Mouse (Mus musculus): ENCODE results near the gene Laptm4a. TPM values are rescaled to one million over a fixed set of nuclear protein-coding genes. Genes with fewer than 3 reads are reported as not detected.

The Laptm4a gene
- polyA plus RNA-seq (2021; fragmentation: Nextera tagmentation) = 114 and 136 TPM in 2 replicates
- long read RNA-seq, experiment 1, transcript Laptm4a-201 (7 exons, 1,773 nt) = major isoform, 298 of 333 reads
- long read RNA-seq, experiment 1, partial matches to known transcripts = 1 of 333 reads
- long read RNA-seq, experiment 1, other reads (novel, unspliced or antisense) = 34 of 333 reads
- long read RNA-seq, experiment 2, transcript Laptm4a-201 (7 exons, 1,773 nt) = major isoform, 93 of 117 reads
- long read RNA-seq, experiment 2, partial matches to known transcripts = 19 of 117 reads
- long read RNA-seq, experiment 2, other reads (novel, unspliced or antisense) = 5 of 117 reads

DNA sequence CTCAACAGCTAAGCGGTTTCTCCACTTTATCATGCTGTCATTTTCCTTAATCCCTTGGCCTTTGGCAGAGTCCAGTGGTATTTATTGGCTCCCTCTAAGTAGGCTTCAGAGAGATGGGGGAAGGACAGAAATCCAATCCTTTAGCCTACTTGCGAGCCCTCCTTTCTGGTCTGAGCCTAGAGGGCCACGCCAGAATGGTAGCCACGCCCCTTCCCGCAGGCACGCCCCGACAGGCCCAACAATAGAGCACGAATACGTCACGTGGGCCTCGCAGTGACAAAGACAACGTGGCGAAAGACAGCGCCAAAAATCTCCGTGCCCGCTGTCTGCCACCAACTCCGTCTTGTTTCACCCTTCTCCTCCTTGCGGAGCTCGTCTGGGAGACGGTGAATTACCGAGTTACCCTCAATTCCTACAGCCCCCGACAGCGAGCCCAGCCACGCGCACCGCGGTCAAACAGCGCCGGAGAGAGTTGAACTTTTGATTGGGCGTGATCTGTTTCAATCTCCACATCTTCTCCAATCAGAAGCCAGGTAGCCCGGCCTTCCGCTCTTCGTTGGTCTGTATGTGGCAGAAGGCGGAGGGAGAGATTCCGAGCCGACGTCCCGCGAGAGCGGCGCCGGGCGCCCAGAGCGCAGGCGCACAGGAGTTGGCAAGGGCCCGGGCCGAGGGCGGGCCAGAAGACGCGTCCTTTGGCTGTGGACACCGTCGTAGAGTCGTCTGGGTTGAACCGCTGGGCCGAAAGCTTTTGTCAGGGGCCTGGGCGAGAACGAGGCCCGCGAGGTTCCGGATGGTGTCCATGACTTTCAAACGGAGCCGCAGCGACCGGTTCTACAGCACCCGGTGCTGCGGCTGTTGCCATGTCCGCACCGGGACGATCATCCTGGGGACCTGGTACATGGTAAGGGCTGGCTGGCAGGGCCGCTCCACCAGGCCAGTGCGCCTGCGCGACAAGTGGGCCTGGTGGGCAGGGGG, at the start of gene Laptm4a:
TSS of gene Laptm4a (plus strand) at position 271 of the 975 bp plus-strand sequence.

DNA sequence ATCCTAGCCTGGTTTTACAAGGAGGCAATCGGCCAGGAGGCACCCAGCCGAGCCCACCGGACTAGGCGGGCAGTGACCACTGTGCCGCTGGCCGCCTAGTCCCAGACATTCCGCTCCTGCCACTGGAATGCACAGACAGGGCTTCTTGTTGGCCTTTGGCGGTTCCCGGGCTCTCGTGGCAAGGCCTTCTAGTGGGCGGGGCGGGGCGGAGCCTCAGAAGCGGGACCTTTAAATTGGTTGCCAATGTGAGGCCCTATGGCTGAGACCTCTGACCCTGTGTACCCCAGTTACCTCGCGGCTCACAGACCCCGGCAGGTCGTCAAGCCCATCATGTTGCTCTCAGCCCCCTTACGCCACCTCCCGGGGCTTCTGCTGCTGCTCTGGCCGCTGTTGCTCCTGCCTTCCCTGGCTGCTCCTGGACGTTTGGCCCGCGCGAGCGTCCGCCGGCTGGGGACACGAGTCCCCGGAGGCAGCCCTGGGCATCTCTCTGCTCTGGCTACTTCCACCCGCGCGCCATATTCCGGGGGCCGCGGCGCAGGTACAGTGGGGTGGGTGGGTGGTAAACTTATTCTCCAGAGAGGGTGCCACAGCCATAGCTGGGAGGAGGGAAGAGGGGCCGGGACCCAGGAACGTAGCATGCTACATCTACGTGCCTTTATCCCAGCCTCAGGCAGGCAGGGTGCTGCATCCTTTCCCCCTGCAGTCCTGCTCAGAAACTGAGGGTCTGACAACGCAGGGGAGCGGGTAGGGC, 26.4 kb downstream of the Laptm4a start, which contains the start of gene Matn3:
TSS of gene Matn3 (plus strand) at position 216 of the 751 bp plus-strand sequence.

DNA sequence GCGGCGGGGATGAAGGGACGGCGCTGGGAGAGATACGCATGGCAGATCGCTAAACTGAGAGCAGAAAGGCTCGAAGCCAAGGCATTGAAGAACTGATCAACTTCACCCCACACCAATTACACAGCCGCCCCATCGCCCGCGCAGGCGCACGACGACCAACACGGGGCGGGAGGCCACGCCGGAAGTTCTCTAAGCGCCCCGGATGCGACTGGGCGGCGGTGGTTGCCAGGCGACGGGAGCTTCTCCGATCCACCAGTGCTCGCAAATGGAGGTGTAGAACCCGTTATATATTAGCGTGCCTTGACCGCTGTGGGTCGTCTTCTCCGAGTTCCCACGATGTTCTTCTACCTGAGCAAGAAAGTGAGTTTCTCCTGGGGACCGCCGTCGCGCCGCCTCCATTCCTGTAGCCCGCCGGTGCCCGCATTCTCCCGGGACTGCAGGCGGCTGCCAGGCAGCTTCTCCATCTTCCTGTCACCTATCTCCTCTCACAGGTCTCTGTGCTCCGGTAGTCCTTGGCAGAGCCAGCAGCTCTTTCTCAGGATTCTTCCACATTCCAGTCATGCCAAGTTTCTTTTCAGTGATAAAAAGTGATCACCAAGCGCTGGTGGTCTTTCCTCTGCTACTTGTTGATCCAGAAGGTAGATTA, 52.5 kb downstream of the Laptm4a start, which contains the start of gene Wdr35:
TSS of gene Wdr35 (plus strand) at position 73 of the 646 bp plus-strand sequence.

Other genes starting within 250 kb of the Laptm4a start
- 11.8 and 19.9 TPM in 2 replicates for gene Pum2, start 247.5 kb upstream of the Laptm4a start, polyA plus RNA-seq (2021; fragmentation: Nextera tagmentation)
- gene Sdc1, start 150.3 kb upstream of the Laptm4a start, polyA plus RNA-seq (2021; fragmentation: Nextera tagmentation) = 0.63 and 0.64 TPM in 2 replicates
- gene Matn3, start 26.3 kb downstream of the Laptm4a start, polyA plus RNA-seq (2021; fragmentation: Nextera tagmentation) = 0.04 TPM in 1 of 2 replicates, not detected in the other
- 24.8 and 25.5 TPM in 2 replicates for gene Wdr35, start 52.2 kb downstream of the Laptm4a start, polyA plus RNA-seq (2021; fragmentation: Nextera tagmentation)
- gene Ttc32, start 108.3 kb downstream of the Laptm4a start, polyA plus RNA-seq (2021; fragmentation: Nextera tagmentation) = 7.3 and 9.8 TPM in 2 replicates

Measured in left cerebral cortex, adult 6 months (tissue).